Mouse (Mus musculus) mesoderm, embryonic 11.5 days (tissue): ENCODE measurements at regions not wholly inside any gene's neighbourhood (a gene's known extent, or its start where the extent isn't known, plus 50 kb on each side); places are given as distances from the start of the nearest gene placed in this dataset.
"Not testable (repeated sequence)": the region's sequence is repeated elsewhere in the genome, so short reads cannot be mapped to it uniquely, and the experiment has no call there.

Experiments used
- DNase-seq: peaks from one replicate; pipeline ENCODE4 v3.0.0-alpha.2; 2012; ENCODE audit warnings: low read depth, low spot score

DNA sequence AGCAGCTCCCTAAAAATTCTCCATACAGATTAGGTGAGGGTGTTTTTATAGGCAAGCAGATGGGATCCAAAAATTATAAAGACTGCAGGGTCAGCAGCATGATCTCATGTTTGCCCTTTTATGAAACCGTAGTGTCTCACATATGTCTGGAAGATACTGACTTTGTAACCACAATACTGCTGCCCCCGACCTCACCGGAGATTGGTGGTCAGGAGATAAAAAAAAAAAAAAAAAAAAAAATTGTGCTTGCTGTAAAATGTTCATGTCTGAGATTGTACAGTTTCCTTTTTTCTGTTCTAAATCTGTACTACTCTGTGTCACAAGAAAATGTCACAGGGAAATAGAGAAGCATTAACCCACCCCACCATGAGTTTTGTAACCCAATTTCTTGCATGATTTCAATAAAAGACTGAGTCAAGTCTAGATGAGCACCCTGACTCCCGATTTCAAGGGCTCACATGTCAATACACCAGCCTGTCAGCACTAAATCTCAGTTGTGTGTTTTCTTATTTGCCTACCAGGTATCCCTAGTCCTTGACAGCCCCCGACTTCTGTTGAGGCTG lies 169.5 kb upstream of the Ipo5 start:
- DNase-seq, result no peak

DNA sequence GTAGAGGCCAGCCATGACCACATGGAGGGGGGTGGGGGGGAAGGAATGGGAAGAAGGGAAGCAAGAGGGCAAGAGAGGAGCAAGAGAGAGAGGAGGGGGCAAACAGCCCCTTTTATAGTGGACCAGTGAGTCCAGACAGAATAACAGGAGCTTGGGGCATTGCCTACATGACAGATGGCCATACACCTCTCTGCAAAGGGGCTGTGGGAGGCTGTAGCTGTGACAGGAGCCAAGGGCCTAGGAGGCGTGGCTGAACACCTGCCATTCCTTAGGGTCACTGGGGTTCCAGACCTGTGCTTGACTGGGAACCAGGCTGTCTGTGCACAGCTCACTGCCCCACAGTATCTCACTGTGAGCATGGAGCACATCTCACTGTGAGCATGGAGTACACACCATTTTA lies 157.0 kb upstream of the Ipo5 start:
- no peak for DNase-seq

DNA sequence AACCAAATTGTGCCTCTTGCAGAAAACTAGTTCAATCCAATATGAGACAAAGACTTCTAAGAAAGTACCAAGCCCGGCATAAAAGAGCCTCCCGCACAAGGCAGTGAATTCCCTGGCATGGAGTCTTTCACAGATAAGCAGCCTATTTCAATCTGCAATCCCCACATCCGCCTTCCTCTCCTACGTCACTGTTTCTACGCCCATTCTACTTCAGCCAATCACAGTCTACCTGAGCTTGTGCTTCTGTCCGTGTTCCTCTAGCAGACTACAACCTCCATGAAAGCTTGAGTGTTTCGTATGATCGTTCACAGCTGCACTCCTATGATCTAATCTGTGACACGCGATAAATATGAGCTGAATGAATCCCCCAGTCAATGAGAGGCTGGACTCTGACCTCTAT lies 155.6 kb upstream of the Ipo5 start:
- no peak for DNase-seq

DNA sequence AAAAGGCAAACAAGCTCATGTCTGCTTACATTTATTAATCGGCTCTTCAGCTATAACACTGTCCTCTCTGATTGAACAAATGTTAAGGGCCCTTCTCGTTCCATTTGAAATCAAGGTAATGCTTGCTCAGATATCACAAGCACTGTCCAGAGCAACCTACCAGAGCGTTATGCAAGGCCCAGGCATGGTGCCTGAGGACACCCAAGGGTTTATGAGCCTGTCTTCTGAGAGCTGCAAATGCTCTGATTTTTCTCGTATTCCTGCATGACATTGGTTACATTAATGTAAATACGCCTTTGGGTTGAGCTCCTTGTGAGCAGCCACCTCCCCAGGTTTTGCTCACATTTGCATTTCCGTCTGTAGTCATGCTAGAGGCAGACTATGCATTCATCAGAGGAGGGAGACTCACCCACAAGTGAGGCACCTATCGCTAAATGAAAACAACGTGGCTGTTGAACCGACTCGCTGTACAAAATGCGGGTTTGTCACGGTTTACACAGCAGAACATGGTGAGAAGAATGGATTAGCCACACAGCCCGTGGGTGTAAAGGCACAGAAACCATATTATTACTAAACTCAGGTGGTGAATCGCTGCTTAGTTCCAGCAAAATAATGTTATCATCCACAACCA lies 152.7 kb upstream of the Ipo5 start:
- no peak for DNase-seq

DNA sequence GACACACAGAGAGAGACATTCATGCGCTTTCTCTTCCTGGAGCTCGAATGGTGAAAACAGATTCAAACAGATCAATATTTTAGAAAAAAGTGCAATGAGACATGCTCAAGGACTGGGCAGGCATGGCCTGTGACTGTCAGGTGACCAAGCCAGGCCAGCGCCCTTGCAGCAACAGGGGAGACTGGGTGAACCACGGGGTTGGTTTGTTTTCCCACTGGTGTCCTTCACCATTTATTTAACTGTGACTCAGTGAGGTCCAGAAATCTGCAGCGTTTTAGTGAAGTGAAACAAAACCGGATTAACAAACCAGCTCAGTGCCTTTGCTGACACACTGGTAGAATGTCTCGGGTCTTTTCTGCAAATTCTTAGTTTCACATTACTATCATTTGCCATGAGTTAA lies 148.9 kb upstream of the Ipo5 start:
- DNase-seq, result no peak

DNA sequence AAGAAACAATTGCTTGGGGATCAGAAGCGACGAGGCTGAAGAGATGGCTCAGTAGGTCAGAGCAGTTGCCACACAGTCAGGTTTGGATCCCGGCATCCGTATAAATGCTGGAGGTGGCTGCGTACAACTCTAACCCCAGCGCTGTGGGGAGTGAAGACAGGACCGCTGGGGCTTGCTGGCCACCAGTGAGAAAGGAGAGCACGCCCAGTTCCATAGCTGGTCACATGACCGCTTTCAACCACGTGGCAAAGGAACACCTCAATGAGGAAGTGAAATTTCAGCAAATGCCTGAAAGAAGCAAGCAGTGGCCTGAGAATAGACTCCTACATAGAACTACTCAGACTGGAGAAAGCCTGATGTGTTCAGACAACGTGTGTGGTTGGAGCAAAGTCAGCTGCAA lies 148.3 kb upstream of the Ipo5 start:
- DNase-seq, result no peak

DNA sequence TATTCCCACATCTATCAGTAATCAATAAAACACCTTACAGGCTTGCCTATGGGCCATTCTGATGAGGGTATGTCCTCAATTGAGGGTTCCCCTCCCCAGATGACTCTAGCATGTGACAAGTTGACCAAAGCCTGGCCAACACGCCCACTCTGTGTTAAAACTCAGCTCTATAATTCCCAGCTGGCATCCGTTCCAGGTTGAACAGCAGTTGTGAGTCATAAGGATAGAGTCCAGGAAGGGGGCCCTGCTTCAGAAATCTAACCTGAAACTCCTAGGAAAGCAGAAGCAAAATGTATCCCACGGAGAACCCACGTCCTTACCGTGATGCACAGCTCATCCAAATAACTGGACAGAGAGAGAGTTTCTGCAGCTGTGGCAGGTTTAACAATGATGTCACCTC lies 147.2 kb upstream of the Ipo5 start:
- DNase-seq, result no peak

DNA sequence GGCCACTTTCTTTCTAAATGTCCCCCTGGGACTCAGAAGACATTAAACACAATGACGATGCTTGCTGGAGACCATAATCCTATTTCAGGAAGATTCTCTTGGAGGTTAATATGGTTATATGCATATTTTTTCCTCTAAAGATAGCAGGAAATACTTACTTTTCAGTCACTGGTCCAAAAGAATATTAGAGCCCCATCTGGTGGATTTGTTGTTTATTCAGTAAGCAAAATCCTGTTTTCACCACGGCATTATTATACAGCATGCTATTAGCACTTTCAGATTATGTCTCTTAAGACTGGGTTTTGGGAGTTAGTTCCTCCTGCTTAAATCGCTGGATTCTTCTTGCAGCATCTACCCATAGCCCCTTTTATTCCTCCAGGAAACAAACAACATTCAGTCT lies 146.6 kb upstream of the Ipo5 start:
- DNase-seq, result no peak

DNA sequence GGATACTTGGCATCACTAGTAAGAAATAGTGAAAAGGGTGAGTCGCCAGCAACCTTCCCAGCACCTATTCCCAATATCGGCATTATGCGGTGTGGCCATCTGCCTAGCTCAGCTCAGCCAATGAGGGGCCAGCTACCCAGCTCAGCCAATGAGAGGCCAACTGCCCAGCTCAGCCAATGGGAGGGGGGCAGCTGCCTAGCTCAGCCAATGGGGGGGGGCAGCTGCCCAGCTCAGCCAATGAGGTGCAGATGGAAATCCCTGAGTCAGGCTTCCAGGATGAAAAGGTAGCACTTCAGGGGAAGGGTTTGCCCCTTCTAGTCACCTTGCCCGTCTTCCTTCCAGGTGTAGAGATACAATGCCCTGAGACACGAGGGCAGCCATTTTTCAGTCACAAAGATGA lies 144.6 kb upstream of the Ipo5 start:
- no peak for DNase-seq

DNA sequence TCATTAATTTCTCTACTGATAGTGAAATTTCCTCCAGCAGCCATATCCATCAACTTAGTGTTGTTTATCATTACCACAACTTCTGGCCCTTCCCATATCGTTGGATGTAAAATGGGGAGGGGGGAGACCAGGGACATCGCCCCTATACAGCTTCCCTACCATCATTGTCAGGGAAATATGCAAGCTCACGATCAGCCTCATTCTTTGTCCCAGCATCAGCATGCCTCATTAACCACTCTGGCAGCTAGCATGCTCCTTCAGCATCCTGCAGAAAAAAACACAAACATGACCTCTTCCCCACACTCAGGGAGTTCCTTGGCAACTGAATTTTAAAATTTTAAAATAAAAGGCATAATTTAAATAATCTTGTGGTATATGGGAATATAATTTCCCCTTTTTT lies 140.4 kb upstream of the Ipo5 start:
- DNase-seq, result no peak

DNA sequence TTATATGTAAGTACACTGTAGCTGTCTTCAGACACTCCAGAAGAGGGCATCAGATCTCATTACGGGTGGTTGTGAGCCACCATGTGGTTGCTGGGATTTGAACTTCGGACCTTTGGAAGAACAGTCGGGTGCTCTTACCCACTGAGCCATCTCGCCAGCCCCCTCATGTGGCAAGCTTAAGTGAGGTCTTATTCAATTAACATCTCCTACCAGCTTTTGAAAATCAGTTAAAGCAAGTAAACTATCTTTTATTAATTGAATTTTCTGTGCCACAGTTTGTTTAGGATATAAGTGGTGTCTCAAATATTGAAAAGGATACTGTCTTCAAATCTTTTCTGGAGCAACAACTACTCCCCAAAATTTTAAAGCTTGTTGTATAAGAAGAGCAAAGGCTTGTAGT lies 138.0 kb upstream of the Ipo5 start:
- DNase-seq, result not testable (repeated sequence)

DNA sequence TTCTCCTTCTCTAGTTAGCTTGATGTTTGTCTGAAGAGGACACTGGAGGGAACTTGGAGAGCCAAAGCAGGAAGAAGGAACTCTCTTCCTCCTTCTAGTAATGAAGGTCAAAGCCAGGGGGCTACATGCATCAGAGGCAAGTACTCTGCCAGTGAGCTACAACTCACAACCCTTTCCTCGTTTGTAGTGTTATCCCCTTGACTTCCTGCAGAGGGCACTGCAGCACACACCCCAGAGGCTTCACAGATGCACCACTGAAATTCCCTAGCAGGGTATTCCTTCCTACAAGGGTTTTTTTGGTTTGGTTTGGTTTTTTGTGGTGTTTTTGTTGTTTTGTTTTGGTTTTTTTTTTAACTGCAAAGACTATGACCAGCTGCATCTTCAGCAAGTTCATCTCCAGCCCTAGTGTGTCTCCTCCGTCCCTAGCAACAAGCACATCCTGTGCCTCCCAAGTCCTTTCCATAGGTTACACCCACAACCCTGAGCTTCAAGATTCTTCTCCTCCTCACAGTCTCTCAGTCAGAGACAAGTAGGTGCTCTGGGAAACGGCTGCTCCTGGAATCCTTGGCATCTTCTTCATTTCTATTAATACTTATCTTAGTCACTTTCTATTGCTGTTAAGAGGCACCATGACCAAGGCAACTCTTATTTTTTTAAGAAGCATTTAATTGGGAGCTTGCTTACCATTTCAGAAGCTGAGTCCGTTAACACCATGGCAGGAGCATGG lies 119.0 kb upstream of the Ipo5 start:
- peak; percentile 15 for DNase-seq

DNA sequence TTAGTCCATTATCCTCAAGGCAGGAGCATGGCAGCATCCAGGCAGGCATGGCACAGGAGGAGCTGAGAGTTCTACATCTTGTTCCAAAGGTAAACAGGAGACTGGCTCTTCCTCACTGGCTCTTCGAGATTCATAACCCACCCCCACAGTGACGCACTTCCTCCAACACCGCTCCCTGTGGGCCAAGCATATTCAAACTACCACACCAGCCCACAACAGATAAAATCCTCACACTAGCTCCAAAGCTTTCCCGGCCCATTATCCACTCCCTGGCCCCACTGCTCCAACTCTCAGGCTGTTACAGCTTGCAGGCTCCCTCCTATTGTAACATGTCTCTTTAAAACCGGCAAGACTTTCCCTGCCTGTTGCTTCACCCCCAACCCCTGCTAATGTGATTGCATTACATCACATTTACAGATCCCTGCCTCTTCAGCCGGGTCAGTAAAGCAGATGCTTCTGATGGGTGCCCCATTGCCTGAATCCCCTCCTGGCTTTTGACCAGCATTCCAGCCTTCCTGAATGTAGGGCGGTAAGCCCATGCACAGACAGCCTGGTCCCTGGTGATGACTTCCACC lies 113.0 kb upstream of the Ipo5 start:
- DNase-seq, result no peak

DNA sequence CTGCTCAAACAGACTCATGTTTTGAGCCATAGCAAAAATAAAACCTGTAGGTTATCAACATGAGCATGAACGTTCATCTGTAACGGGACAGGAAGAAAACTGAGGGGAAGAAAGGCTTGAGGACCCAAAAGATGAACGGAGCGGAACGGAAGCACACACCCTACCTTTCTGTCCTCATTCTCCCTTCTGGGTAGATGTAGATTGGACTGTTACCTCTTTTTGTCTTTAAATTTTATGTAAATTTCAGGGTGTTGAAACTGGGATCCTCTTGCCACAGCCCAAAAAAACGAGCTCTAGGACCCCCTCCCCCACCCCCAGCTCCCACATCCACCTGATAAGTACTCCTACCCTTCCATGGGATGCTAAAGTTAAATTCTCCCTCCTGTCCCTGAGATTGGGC lies 107.8 kb upstream of the Ipo5 start:
- DNase-seq, result no peak

DNA sequence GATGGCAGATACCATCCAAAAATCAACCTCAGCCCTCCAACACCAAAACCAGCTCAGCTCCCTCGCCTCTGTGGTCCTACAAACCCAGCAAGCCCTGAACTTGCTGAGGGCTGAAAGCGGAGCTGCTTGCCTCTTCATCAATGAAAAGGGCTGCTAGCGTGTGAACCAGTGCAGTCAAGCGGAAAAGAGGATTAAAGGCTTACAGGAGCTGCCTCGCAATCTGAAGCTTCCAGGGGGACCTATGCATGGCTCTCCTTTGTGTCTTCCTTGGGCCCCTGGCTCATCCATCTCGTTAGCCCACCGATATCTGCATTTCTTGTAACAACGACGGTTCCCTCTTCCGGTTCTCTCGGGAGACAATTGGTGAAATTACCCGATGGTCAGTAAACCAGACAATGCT lies 107.3 kb upstream of the Ipo5 start:
- peak; percentile 27 for DNase-seq

DNA sequence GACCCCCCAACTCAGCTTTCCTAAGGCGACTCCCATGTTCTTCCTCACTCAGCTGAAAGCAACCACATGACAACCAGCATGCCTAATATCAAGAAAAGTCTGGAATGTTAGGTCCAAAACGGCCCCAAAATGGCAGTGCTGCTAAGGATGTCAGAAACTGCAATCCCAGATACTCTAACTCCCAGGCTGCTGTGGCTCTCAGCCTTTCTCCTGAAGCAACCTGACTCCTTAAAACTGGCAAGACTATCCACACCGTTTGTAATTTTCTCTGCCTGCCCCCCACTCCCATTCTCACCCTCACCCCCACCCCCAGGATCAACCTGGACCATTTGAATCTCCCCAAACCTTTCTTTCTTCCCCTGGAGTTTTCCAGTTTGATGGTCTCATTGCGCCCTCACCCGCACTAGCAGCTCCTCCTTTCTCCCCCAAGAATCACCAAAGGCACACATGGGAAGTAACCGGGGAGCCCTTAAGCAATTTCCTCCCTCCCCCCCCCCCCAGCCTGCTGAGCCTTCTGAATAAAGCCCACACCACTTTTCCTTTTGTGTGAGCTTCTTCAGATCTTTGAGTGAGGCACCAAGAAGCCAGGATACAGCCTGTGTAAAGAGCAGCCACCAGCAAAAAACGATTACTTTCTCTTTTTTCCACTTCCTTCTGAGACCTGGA lies 106.7 kb upstream of the Ipo5 start:
- no peak for DNase-seq

DNA sequence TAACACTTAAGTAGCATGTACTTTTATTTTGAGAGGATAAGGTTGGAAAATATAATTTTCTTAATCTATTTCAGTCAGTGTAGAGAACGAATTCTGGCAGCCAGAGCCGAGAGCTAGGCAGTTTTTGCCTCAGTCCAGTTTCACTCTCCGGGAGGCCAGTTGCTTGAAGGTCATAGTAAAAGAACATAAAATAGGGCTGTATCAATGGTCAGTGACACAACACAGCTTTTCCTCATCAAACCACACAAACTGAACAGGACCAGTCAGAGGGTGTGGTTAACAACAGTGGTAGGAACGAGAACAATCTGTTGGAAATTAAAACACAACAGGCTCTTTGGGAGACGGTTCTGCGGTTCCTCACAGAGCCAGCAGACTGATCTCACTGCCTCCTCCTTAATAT lies 105.9 kb upstream of the Ipo5 start:
- DNase-seq, result no peak

DNA sequence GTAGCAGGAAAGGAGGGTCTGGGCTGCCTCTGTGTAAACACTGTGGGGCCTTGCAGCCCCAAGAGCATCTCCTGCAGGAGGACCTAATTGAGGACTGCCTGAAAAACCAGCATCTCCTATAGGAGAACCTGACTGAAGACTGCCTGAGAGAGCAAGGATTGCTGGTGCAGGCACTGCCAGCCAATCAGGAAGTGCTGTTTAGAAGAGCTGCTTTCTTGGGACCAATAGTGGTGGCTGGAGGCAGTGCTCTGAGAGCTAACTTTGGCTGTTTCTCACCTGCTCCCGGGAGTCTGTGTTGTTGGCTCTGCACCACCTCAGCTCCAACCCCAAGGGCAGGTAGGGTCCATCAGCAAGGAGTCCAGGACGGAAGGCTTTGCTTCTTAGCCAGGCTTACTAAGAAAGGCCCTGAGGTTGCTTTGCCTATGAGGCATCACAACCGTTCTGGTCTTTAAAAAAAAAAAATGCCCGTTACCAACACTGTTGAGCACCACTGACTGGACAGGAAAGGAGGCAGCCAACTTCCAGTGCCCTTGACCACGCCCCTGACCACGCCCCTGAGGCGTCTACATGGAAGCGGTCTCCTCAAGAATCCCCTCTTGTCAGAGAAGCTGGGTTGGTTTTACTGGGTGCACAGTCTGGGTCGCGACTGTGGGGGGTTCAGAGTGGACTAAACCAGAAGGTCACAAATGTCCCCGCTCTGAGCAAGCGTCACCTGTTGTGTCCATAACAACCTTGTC lies 105.0 kb upstream of the Ipo5 start:
- not testable (repeated sequence) for DNase-seq

DNA sequence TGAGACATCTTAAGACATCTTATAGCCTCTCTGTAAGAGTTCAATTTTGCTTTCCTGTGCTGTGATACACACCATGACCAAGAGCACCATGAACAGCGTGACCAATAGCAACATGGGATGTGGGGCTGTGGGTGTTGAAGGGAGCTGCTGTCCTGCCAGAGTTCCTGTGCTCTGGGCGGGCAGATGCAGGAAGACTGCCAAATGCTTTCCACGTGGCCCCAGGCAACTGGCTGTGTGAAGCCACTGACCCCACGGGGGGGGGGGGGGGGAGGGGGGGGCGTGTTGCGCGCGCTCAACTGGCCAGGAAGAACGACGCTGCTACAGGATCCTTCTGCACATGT lies 104.5 kb upstream of the Ipo5 start:
- no peak for DNase-seq

DNA sequence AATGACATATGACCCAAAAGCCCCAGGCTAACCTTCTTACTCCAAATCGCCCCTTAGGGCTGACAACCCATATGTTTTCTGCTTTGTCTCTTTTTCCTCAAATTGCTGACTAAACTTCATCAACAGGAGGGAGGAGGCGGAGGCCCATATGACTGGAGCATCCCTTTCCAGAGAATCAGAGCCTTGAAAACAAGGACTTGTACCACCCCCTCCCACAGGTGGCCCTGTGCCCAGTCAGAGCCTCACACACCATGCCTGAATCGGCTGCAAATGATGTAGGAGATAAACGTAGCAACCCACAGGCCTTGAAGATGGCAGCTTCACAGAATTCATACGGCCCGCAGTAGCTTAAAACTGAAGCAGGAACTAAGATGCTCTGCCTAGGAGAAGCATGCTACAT lies 101.7 kb upstream of the Ipo5 start:
- DNase-seq, result no peak

DNA sequence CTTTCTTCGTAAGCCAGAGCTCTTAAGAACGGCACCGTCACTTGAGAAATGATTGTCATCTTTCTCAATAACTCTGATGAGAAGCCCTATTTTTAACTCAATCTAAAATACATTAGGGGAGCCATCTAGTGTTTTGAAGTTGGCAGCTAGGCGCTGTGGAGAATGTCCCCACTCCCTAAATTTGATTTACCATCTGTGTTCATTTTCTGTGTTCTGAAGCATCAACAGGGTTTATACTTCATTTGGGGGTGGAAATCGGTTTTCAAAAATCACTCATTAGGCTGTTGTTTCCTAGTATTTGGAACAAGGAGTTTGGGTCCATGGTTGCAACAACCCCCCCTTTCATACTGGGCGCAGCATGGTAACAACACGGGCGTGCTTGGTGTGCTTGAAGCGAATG lies 97.1 kb upstream of the Ipo5 start:
- no peak for DNase-seq

DNA sequence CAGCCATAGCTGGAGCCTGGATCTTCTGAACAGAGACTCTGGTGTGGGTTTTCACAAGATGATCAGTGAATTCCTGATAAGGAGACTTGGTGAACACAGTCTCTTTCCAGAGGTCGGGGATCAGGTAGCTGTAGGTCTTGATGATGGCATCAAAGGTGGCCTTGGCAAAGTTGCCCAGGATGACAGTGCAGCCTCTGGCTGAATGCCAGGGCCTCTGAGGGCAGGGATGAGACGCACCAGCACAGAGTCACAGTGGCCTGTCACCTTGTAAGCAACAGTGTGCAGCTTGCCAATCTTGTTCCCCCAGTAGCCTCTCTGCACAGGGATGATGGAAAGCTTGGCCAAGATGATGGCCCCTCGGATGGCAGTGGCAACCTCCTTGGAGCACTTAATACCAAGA lies 95.9 kb upstream of the Ipo5 start:
- not testable (repeated sequence) for DNase-seq
